Mouse (Mus musculus) heart, postnatal 0 days (tissue): Measurements from ENCODE around the gene Arhgef11.

ENCODE experiments used
- CTCF ChIP-seq: IDR thresholded peaks from 2 replicates; pipeline ENCODE4 v1.5.1; 2016; ENCODE audit warnings: antibody characterized with exemption, control low read depth, low read depth
- EP300 ChIP-seq: IDR thresholded peaks from 2 replicates; pipeline ENCODE4 v1.6.1; 2016; ENCODE audit warnings: antibody characterized with exemption, low read depth

- no peak for TF ChIP-seq CTCF
- no peak for TF ChIP-seq EP300
Measured at GRCm38 (mm10) chr3:87738906-87739305, 121.5 kb downstream of the Arhgef11 start.
